Mouse (Mus musculus) limb, embryonic 14.5 days (tissue): ENCODE data around the gene Lrrn1. TPM values are rescaled to one million over a fixed set of nuclear protein-coding genes. Genes with fewer than 3 reads are reported as not detected.
A peak's percentile ranks its signal among the peaks of the same experiment; 100 is the strongest.

ENCODE experiments used
- ATAC-seq: fragments of 200-750 bp; cut with Nextera tagmentation; 2 replicates; pipeline ENCODE4 v1.8.0; 2017; ENCODE audit warnings: low read depth, moderate number of reproducible peaks, moderate TSS enrichment; ENCODE audit not compliant: low FRiP score
- DNase-seq: peaks from one replicate; pipeline ENCODE4 v3.0.0-alpha.2; 2015; ENCODE audit warnings: low spot score
- H3K27ac ChIP-seq: fragments of 300-500 bp; sonication (generic); replicated peaks from 2 replicates; pipeline ENCODE4 v1.5.1; 2014; ENCODE audit warnings: low read depth, mild to moderate bottlenecking, low read length, moderate library complexity, mixed read lengths
- H3K27me3 ChIP-seq: fragments of 300-500 bp; sonication (generic); 2 replicates; pipeline ENCODE4 v1.6.1; 2014; ENCODE audit warnings: low read length, mixed read lengths; ENCODE audit not compliant: control insufficient read depth, insufficient read depth
- H3K36me3 ChIP-seq: fragments of 300-500 bp; sonication (generic); 2 replicates; pipeline ENCODE4 v1.6.1; 2014; ENCODE audit warnings: mild to moderate bottlenecking, low read length, moderate library complexity, mixed read lengths; ENCODE audit not compliant: control insufficient read depth, insufficient read depth
- H3K4me1 ChIP-seq: fragments of 300-500 bp; sonication (generic); 2 replicates; pipeline ENCODE4 v1.6.1; 2014; ENCODE audit warnings: antibody characterized with exemption, low read length, mixed read lengths; ENCODE audit not compliant: control insufficient read depth, insufficient read depth
- H3K4me2 ChIP-seq: fragments of 300-500 bp; sonication (generic); replicated peaks from 2 replicates; pipeline ENCODE4 v1.6.1; 2014; ENCODE audit warnings: low read depth, mild to moderate bottlenecking, low read length, moderate library complexity; ENCODE audit not compliant: severe bottlenecking
- H3K4me3 ChIP-seq: fragments of 300-500 bp; sonication (generic); replicated peaks from 2 replicates; pipeline ENCODE4 v1.5.1; 2014; ENCODE audit warnings: low read length
- H3K9ac ChIP-seq: fragments of 300-500 bp; sonication (generic); 2 replicates; pipeline ENCODE4 v1.6.1; 2014; ENCODE audit warnings: mild to moderate bottlenecking, low read depth, low read length, moderate library complexity; ENCODE audit not compliant: severe bottlenecking
- H3K9me3 ChIP-seq: fragments of 300-500 bp; sonication (generic); 2 replicates; pipeline ENCODE4 v1.6.1; 2016; ENCODE audit warnings: low read length; ENCODE audit not compliant: control insufficient read depth
- POLR2A ChIP-seq: fragments of 200-500 bp; IDR thresholded peaks from 2 replicates; pipeline ENCODE4 v1.8.0; 2012; ENCODE audit warnings: inconsistent platforms, mild to moderate bottlenecking, moderate library complexity, borderline replicate concordance; ENCODE audit not compliant: insufficient read depth, insufficient read length; ENCODE audit errors: extremely low read depth
- WGBS: fragments of 180-500 bp; shearing (Covaris S2); extraction: QIAGEN DNeasy Blood & Tissue Kit; methylation state at CpG from one replicate; pipeline ENCODE4 v1.1.7; 2014; 5-methylcytosine and 5-hydroxymethylcytosine counted together
- polyA plus RNA-seq, 2 experiments: library from polyadenylated mRNA; depleted of rRNA in 1 of 2; stranded (reverse) in 1 of 2; unstranded in 1 of 2; fragments of >200 nt; fragmentation: Nextera tagmentation in 1 of 2; extraction: Ambion mirVana in 1 of 2; gene quantifications; 2 replicates each; pipeline versions ENCODE4 v1.2.1 to v1.2.3; 2012 to 2014

Gene Lrrn1
- polyA plus RNA-seq, 2 experiments, result 49.5 to 65.0 TPM

DNA sequence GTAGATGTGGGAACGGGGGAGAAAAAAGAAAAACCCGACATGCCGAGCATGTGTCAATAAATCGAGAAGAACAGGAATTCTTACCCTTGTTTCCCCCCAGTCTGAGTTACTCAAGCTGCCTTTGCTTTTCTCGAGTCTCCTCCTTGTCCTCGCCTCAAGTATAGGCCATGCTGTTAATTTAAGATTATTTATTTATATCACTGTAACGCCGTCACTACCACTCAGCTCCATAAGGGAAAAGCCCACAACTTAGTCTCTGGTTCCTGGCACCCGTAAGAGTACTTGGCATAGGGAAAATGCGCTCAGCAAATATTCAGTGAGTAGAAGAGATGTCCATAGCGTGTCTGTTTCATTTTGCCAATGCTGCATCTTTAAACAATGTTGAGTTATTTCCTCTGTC lies 11.7 kb downstream of the Lrrn1 start:
- ATAC-seq (no peak), DNase-seq (no peak)
- Histone ChIP-seq H3K9ac (no peak overlapping the region), H3K27me3 (no peaks in the 10 kb centered on the region), H3K36me3 (no peaks in the 10 kb centered on the region), H3K4me1 (no peaks in the 10 kb centered on the region), H3K4me3 (no peak overlapping the region), H3K9me3 (no peaks in the 10 kb centered on the region), H3K27ac (no peak overlapping the region), H3K4me2 (no peak overlapping the region)
- no peak for TF ChIP-seq POLR2A
- whole genome bisulfite sequencing, result 90% methylated on average over 11 of the region's 11 CpGs

DNA sequence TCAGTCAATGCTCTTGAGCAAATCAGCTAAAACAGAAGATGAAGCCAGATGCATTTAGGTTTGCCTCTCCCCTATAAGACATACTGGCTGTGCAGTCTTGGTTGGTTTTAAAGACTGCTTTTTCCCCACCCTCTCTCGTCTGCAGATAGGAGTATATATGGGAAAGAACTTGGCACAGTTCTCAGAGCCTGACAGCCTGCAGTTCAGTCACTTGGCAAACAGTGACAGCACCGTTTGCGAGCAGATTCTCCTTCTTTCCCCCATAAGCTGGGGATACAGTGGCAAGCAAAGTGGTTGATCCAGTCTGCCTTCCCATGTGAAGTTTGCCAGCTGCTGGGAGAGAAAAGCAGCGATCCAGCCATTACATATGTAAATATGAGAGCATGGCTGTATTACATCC lies 12.3 kb downstream of the Lrrn1 start:
- Histone ChIP-seq H3K4me3 (no peak overlapping the region), H3K36me3 (no peaks in the 10 kb centered on the region), H3K4me2 (no peak overlapping the region), H3K4me1 (no peaks in the 10 kb centered on the region), H3K27ac (no peak overlapping the region), H3K9ac (no peak overlapping the region), H3K27me3 (no peaks in the 10 kb centered on the region), H3K9me3 (no peaks in the 10 kb centered on the region)
- no peak for ATAC-seq
- 80% methylated on average over 4 of the region's 4 CpGs for WGBS
- no peak for TF ChIP-seq POLR2A
- no peak for DNase-seq

DNA sequence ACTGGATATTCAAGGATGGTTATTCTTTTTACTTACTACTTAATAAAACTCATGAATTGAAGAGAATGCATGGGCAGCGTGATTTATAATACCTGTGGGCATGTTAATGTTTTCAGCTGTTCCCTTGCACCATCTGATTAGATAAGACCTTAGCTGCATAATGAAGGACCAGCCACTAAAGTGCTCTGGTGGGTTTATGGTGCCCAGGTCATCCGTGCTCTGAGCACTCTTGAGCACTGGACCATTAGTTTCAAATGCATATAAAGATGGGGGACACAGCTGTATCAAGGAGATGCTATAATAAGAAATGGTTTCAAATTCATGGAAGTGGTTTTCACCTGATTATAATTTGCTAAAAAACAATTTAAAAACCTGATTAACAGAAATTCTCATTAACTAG lies 16.7 kb downstream of the Lrrn1 start:
- Histone ChIP-seq H3K27ac (no peak overlapping the region), H3K4me2 (no peak overlapping the region), H3K9ac (no peak overlapping the region), H3K9me3 (no peaks in the 10 kb centered on the region), H3K4me1 (no peaks in the 10 kb centered on the region), H3K4me3 (no peak overlapping the region), H3K27me3 (no peaks in the 10 kb centered on the region), H3K36me3 (no peaks in the 10 kb centered on the region)
- TF ChIP-seq POLR2A, result no peak
- DNase-seq (no peak), ATAC-seq (no peak)
- WGBS, result 51% methylated on average over 2 of the region's 2 CpGs

DNA sequence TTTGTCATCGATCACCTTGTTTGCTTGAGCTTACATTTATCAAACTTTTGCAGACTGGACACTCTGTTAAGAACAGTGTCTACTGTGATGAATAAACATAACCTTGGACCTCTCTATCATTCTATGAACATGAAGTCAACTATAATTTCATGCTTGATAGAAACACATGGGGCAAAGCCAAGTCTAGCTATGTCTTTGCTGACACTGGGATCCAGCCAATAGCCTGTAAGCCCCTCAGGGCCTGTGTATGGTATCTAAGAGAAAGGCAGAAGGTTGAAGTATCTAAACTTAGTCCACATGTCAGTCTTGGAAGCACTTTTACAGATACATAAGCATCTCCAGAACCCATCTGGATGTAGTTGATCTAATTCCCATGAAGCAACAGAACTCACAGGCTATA lies 22.9 kb downstream of the Lrrn1 start:
- no peak for ATAC-seq
- Histone ChIP-seq H3K27ac (no peak overlapping the region), H3K4me2 (no peak overlapping the region), H3K4me1 (no peaks in the 10 kb centered on the region), H3K36me3 (no peaks in the 10 kb centered on the region), H3K4me3 (no peak overlapping the region), H3K27me3 (no peaks in the 10 kb centered on the region), H3K9me3 (no peaks in the 10 kb centered on the region), H3K9ac (no peak overlapping the region)
- no peak for TF ChIP-seq POLR2A
- DNase-seq, result peak; percentile 12
- WGBS, result 77% methylated on average over 1 of the region's 1 CpGs

DNA sequence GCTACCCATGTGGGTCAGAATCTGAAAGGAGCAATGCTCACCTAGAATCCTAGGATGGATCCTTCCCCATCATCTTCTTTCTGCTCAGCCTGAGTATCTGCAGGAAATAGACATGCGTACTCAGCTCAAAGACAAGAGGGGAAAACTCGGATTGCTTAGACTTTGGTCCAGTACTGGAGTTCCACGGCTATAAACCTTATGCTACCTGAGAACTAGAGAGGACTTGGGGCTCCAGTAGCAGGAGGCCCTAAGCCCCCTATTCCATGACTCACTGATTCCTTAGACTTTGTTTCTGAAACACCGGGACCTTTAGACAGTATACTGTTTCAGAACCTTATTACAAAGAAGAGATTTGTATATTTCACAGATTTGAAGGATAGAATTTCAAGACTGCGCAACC lies 25.8 kb downstream of the Lrrn1 start:
- H3K4me3 ChIP-seq, result no peak overlapping the region
- no peak overlapping the region for H3K4me2 ChIP-seq
- no peaks in the 10 kb centered on the region for H3K27me3 ChIP-seq
- H3K9me3 ChIP-seq, result no peaks in the 10 kb centered on the region
- 83% methylated on average over 5 of the region's 5 CpGs for WGBS
- H3K4me1 ChIP-seq, result no peaks in the 10 kb centered on the region
- H3K27ac ChIP-seq, result no peak overlapping the region
- H3K9ac ChIP-seq, result no peak overlapping the region
- no peak for TF ChIP-seq POLR2A
- no peak for ATAC-seq
- DNase-seq, result no peak
- H3K36me3 ChIP-seq, result no peaks in the 10 kb centered on the region

DNA sequence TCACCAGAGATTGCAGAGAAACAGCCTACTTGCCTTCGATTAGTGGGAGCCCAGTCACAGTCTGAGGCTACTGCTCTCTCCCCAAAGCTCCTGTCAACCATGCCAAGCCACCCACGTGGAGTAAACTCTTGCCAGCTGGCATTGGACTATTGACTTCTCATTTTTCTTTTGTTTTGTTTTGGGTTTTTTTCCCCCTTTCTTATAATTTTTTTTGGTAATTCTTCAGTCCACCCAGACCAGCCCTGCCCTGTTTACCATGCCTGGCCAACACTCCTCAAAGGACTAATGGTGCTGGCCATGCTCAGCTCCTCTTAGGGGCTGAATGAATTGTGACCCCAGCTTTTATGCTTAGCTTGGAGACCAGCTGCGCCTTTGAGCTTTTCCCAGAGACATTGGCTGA lies 27.4 kb downstream of the Lrrn1 start:
- Histone ChIP-seq H3K9ac (no peak overlapping the region), H3K27ac (no peak overlapping the region), H3K9me3 (no peaks in the 10 kb centered on the region), H3K4me3 (no peak overlapping the region), H3K36me3 (no peaks in the 10 kb centered on the region), H3K4me1 (no peaks in the 10 kb centered on the region), H3K27me3 (no peaks in the 10 kb centered on the region), H3K4me2 (no peak overlapping the region)
- WGBS, result 68% methylated on average over 3 of the region's 3 CpGs
- ATAC-seq (no peak), DNase-seq (no peak)
- no peak for TF ChIP-seq POLR2A
